Mouse (Mus musculus): ENCODE measurements around the gene Evi2.

DNA sequence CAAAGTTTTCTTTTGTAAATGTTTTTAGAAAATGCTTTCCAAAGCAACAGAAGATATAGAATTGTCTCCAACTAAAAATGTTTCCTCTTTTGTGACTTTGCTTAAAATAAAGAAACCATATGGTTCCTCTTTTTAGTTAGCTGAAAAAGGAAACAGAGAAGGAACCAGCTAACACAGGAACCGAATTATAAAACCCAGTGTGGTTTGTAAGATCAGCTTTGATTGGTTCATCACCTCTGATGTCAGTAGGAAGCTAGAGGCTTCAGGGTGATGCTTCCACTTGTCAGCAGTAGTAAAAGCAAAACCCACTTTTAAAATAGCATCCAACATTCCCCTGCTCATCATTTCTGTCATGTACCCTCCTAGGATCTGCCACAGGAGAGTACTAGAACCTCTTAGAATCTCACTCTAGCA, 10.5 kb downstream of the Evi2 start:
- TF ChIP-seq MAX (IDR thresholded peaks at IDR 0.05; ENCODE audit: low read length), result no peak
- TF ChIP-seq EP300 (IDR thresholded peaks at IDR 0.05; ENCODE audit: low read length), result peak; percentile 87; the same call in 1 of the 2 replicates
- TF ChIP-seq CTCF (conservative IDR thresholded peaks at IDR 0.05 in 1 of 2, IDR thresholded peaks at IDR 0.05 in 1 of 2; ENCODE audit: low read depth in 2 of 2, low read length in 2 of 2), result no peak
- TF ChIP-seq IRF4 (IDR thresholded peaks at IDR 0.05; ENCODE audit: low read depth, low read length), result peak; percentile 88
- no peak for TF ChIP-seq KAT2A (IDR thresholded peaks at IDR 0.05; ENCODE audit: insufficient replicate concordance, low read length)
- no peak; the same call in 1 of the 2 replicates for TF ChIP-seq MXI1 (IDR thresholded peaks at IDR 0.05; ENCODE audit: low read depth, low read length)
- TF ChIP-seq SIN3A (IDR thresholded peaks at IDR 0.05; ENCODE audit: low read length), result no peak
- TF ChIP-seq HCFC1 (IDR thresholded peaks at IDR 0.05; ENCODE audit: low read depth, low read length), result 0 out of 2 replicates have a peak, but pooled peaks have one; percentile 42
- peak; percentile 62; the same call in 1 of the 2 replicates for TF ChIP-seq POLR2A (IDR thresholded peaks at IDR 0.05; ENCODE audit: low read depth, low read length)
- TF ChIP-seq ELF1 (IDR thresholded peaks at IDR 0.05; ENCODE audit: low read depth, low read length), result peak; percentile 78
- no peak for TF ChIP-seq USF2 (conservative IDR thresholded peaks at IDR 0.05; ENCODE audit: low read depth, low read length)

All from CH12.LX (cell line).